Comparison of ENCODE assay signal across 19 mouse cellular contexts in genomic region chr5:7980586-7980985, GRCm38 (mm10). TPM values are rescaled to one million over a fixed set of nuclear protein-coding genes. Genes with fewer than 3 reads are reported as not detected.
DNase-seq lines count a peak whose midpoint lies in the region; ATAC-seq and TF ChIP-seq lines count a peak whose summit lies in the region.
"Had no signal": no experiment of that assay in that cellular context is flagged by ENCODE, and none has a peak within 500 bp of the region (broad histone marks: within the 10 kb centered on the region; RNA-seq: fewer than 3 reads in every experiment).

No protein-coding gene starts in this region.

- H3K4me1 ChIP-seq in lung, postnatal 0 days (ENCODE audit: insufficient read depth, low read depth, low read length) = no peaks in the 10 kb centered on the region
- no peaks in the 10 kb centered on the region for H3K4me1 ChIP-seq in lung, adult 2 months (ENCODE audit: control insufficient read depth, insufficient read depth, low read length)
- H3K4me1 ChIP-seq: forebrain, embryonic 15.5 days; heart, embryonic 15.5 days; hindbrain, embryonic 10.5 days; neural tube, embryonic 12.5 days had no signal

- no peaks in the 10 kb centered on the region for H3K27me3 ChIP-seq in lung, postnatal 0 days (replicated peaks; ENCODE audit: insufficient read depth, low read length)
- H3K27me3 ChIP-seq: forebrain, embryonic 15.5 days; heart, embryonic 15.5 days; neural tube, embryonic 12.5 days had no signal

- ATAC-seq in lung, postnatal 0 days = peak; percentile 59
- ATAC-seq in granulocyte monocyte progenitor cell, adult 5-6 weeks (replicated peaks; ENCODE audit: poor library complexity, severe bottlenecking) = peak; percentile 98
- ATAC-seq in megakaryocyte, adult 5-6 weeks (ENCODE audit: poor library complexity, severe bottlenecking) = peak; percentile 95
- ATAC-seq: forebrain, embryonic 15.5 days; Patski had no signal

- H3K4me2 ChIP-seq in lung, postnatal 0 days (replicated peaks; ENCODE audit: low read depth, low read length) = no peak overlapping the region
- H3K4me2 ChIP-seq: forebrain, embryonic 15.5 days; heart, embryonic 15.5 days; neural tube, embryonic 12.5 days had no signal

- TF ChIP-seq CTCF in lung, postnatal 0 days (IDR thresholded peaks at IDR 0.05) = no peak
- TF ChIP-seq CTCF in lung, adult 2 months (IDR thresholded peaks at IDR 0.05; ENCODE audit: insufficient read depth, low read length) = no peak

- H3K36me3 ChIP-seq in lung, postnatal 0 days (ENCODE audit: insufficient read depth, low read length) = no peaks in the 10 kb centered on the region
- H3K36me3 ChIP-seq: forebrain, embryonic 15.5 days; heart, embryonic 15.5 days; hindbrain, embryonic 10.5 days; neural tube, embryonic 12.5 days had no signal

- H3K9me3 ChIP-seq in lung, postnatal 0 days (ENCODE audit: low read length) = no peaks in the 10 kb centered on the region
- H3K9me3 ChIP-seq: forebrain, embryonic 15.5 days; heart, embryonic 15.5 days; hindbrain, embryonic 10.5 days; neural tube, embryonic 12.5 days had no signal

- WGBS in lung, postnatal 0 days = 67% methylated on average over 5 of the region's 5 CpGs
- 45% methylated on average over 5 of the region's 5 CpGs for WGBS in lung, adult 2 months

- H3K9ac ChIP-seq in lung, postnatal 0 days (replicated peaks; ENCODE audit: low read depth) = no peak overlapping the region
- H3K9ac ChIP-seq: forebrain, embryonic 15.5 days; heart, embryonic 15.5 days; neural tube, embryonic 12.5 days had no signal

- intact Hi-C loops in left cerebral cortex, postnatal 10 days (cut with DNase I) = no loop called here

- DNase-seq in lung, postnatal 0 days (ENCODE audit: low spot score) = peak; percentile 35
- DNase-seq in lung, adult 2 months = no peak
- no peak for DNase-seq in frontal cortex, postnatal 25 days (ENCODE audit: low spot score in 2 of 2)
- no peak for DNase-seq in retina, postnatal 1 day
- no peak for DNase-seq in urinary bladder, adult 2 months (ENCODE audit: low spot score)
- DNase-seq in left cerebral cortex, postnatal 10 days (ENCODE audit: extremely low spot score in 1 of 2, low spot score in 2 of 2) = no peak
- DNase-seq: adrenal gland, adult 8-10 months; B cell, adult 2 months; cerebellum, postnatal 10 days; kidney, adult 11 months; layer of hippocampus, postnatal 36 days; thymus, postnatal 36 days had no signal

- TF ChIP-seq POLR2A in lung, adult 2 months (IDR thresholded peaks at IDR 0.05; ENCODE audit: borderline replicate concordance, extremely low read depth, low read depth, low read length) = no peak

- TF ChIP-seq EP300 in lung, postnatal 0 days (IDR thresholded peaks at IDR 0.05) = no peak

- no peak overlapping the region for H3K4me3 ChIP-seq in lung, postnatal 0 days (ENCODE audit: low read depth, low read length)
- H3K4me3 ChIP-seq in lung, adult 2 months (replicated peaks; ENCODE audit: extremely low read depth, low read depth, low read length) = no peak overlapping the region
- H3K4me3 ChIP-seq: forebrain, embryonic 15.5 days; heart, embryonic 15.5 days; hindbrain, embryonic 10.5 days; neural tube, embryonic 12.5 days had no signal

- no peak overlapping the region for H3K27ac ChIP-seq in lung, postnatal 0 days (ENCODE audit: low read length)
- H3K27ac ChIP-seq: forebrain, embryonic 15.5 days; heart, embryonic 15.5 days; hindbrain, embryonic 10.5 days; neural tube, embryonic 12.5 days had no signal

RNA-seq across cellular contexts. Expression of gene Steap4, which starts 20.3 kb away (rescaled TPM):
- 6.4 and 19.5 TPM in 2 replicates for polyA plus RNA-seq in lung, postnatal 0 days (2015; fragmentation: Nextera tagmentation; extraction: Ambion mirVana)
- polyA plus RNA-seq in lung, adult 2 months (2012; rRNA removed) = 8.2 and 10.0 TPM in 2 replicates
- total RNA-seq in granulocyte monocyte progenitor cell, adult 5-6 weeks (2014; fragmentation: Nextera tagmentation) = not detected in 2 replicates
- not detected in 2 replicates for total RNA-seq in granulocyte monocyte progenitor cell, adult 5-6 weeks (2017)
- 0.07 and 0.76 TPM in 2 replicates for total RNA-seq in megakaryocyte, adult 5-6 weeks (2015)
- 0.55 and 1.1 TPM in 2 replicates for total RNA-seq in megakaryocyte, adult 5-6 weeks (2017)
- 9.7 and 13.3 TPM in 2 replicates for polyA plus RNA-seq in urinary bladder, adult 2 months (2012; rRNA removed)
- under 1 TPM; 0.18 to 0.28 TPM for total RNA-seq in left cerebral cortex, postnatal 10 days (2021)
